Mouse (Mus musculus): ENCODE results near the gene Ccl25. TPM values are rescaled to one million over a fixed set of nuclear protein-coding genes. Genes with fewer than 3 reads are reported as not detected.

Gene Ccl25
- polyA plus RNA-seq, 1 experiment from 2014 or later, result 14.0 TPM

DNA sequence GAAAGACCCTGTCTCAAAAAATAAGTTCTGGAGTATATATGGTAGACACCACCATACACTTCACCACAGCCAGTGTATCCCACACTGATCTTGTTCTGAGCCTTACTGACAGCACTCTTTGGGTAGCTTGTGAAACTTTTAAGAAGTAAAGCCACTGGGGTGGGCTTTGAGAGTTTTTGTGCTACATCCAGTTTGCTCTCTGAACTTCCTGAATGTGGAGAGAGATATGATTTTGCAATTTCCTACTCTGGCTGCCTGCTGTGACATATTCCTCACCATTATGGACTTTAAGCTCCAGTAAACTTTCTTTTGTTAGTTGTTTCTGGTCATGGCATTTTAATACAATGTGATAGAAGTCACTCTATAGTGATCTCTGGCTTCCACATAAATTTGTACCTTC, 12.9 kb upstream of the Ccl25 start:
- H3K36me3 ChIP-seq (replicated peaks; ENCODE audit: control insufficient read depth, insufficient read depth, low read depth, low read length), result peaks cover 9% of the 10 kb centered on the region

DNA sequence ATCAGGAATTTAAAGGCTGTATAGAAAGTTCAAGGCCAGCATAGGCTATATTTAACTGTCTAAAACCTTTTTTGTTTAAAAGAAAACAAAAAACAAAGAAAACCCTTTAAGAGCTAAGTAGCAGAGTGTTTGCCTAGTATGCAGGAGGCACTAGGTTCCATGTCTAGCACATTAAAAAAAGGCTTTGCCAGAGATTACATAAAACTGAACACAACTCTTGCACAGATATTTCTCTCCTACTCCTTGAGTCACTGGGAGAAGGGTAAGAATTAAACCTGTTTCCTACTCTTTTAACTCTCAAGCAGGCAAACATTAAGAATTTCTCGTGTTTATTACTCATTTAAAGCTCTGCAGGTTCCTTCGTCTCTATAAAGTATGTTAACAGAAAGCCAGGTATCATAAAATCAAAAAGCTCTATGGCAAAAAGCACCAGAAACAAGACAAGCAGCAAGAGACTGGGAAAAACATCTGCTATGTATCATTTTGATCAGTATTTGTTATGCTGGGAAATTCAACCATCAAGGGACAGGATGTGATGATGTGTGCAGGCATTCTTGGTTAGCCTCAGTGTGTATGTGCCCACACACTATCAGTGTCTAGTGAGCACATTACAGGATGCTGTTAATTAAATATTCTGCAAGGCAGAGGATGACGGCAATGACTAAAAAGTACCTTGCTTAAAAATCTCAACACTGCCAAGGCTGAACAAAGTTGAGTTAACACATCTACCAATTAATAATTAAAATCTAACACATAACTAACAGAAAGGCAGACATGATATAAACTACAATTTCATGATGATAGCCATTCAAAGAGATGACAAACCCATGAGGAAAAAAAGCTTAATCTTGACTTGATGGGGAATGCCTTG, 11.5 kb upstream of the Ccl25 start:
- ATAC-seq (replicated peaks; ENCODE audit: insufficient number of reproducible peaks, low FRiP score, low TSS enrichment, low read depth) (no peak), DNase-seq (ENCODE audit: low spot score) (no peak)
- Histone ChIP-seq H3K9me3 (replicated peaks; ENCODE audit: control insufficient read depth, low read length) (no peaks in the 10 kb centered on the region), H3K4me1 (ENCODE audit: control insufficient read depth, insufficient read depth, low read length) (no peaks in the 10 kb centered on the region), H3K4me3 (ENCODE audit: low read depth, low read length) (no peak overlapping the region), H3K36me3 (replicated peaks; ENCODE audit: control insufficient read depth, insufficient read depth, low read depth, low read length) (peaks cover 9% of the 10 kb centered on the region), H3K4me2 (ENCODE audit: low read depth, low read length) (no peak overlapping the region), H3K9ac (replicated peaks; ENCODE audit: low read length) (no peak overlapping the region), H3K27ac (replicated peaks; ENCODE audit: low read depth, low read length) (no peak overlapping the region), H3K27me3 (ENCODE audit: control insufficient read depth, insufficient read depth, low read length) (no peaks in the 10 kb centered on the region)
- WGBS, result 77% methylated on average over 3 of the region's 3 CpGs

More for the DNA sequence above, 12.9 kb upstream of the Ccl25 start:
- no peak for DNase-seq (ENCODE audit: low spot score)
- Histone ChIP-seq H3K4me1 (ENCODE audit: control insufficient read depth, insufficient read depth, low read length) (no peaks in the 10 kb centered on the region), H3K27me3 (ENCODE audit: control insufficient read depth, insufficient read depth, low read length) (no peaks in the 10 kb centered on the region), H3K27ac (replicated peaks; ENCODE audit: low read depth, low read length) (no peak overlapping the region), H3K9ac (replicated peaks; ENCODE audit: low read length) (no peak overlapping the region), H3K9me3 (replicated peaks; ENCODE audit: control insufficient read depth, low read length) (no peaks in the 10 kb centered on the region), H3K4me2 (ENCODE audit: low read depth, low read length) (no peak overlapping the region), H3K4me3 (ENCODE audit: low read depth, low read length) (no peak overlapping the region)
- no peak for ATAC-seq (replicated peaks; ENCODE audit: insufficient number of reproducible peaks, low FRiP score, low TSS enrichment, low read depth)

DNA sequence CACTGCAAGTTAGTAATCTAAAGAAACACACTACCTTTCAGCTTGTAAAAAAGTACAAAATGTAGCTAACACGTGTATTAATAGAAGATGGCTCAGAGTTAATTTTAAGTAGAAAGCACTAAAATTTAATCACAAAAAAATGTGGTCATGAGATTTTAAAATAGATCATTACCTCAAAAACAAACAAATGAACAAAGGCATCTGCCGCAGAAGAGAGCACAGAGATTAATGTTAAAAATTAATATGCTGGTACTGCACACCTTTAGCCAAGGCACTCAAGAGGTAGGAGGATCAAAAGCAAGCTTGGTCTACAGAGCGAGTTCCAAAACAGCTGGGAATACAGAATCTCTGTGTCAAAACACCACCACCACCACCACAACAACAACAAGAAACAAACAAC, 10.2 kb upstream of the Ccl25 start:
- no peak overlapping the region for H3K9ac ChIP-seq (replicated peaks; ENCODE audit: low read length)
- no peak for ATAC-seq (replicated peaks; ENCODE audit: insufficient number of reproducible peaks, low FRiP score, low TSS enrichment, low read depth)
- no peaks in the 10 kb centered on the region for H3K27me3 ChIP-seq (ENCODE audit: control insufficient read depth, insufficient read depth, low read length)
- peaks cover 9% of the 10 kb centered on the region for H3K36me3 ChIP-seq (replicated peaks; ENCODE audit: control insufficient read depth, insufficient read depth, low read depth, low read length)
- DNase-seq (ENCODE audit: low spot score), result no peak
- no peak overlapping the region for H3K4me2 ChIP-seq (ENCODE audit: low read depth, low read length)
- WGBS, result 88% methylated on average over 3 of the region's 3 CpGs
- H3K4me1 ChIP-seq (ENCODE audit: control insufficient read depth, insufficient read depth, low read length), result no peaks in the 10 kb centered on the region
- H3K4me3 ChIP-seq (ENCODE audit: low read depth, low read length), result no peak overlapping the region
- H3K9me3 ChIP-seq (replicated peaks; ENCODE audit: control insufficient read depth, low read length), result no peaks in the 10 kb centered on the region
- no peak overlapping the region for H3K27ac ChIP-seq (replicated peaks; ENCODE audit: low read depth, low read length)

DNA sequence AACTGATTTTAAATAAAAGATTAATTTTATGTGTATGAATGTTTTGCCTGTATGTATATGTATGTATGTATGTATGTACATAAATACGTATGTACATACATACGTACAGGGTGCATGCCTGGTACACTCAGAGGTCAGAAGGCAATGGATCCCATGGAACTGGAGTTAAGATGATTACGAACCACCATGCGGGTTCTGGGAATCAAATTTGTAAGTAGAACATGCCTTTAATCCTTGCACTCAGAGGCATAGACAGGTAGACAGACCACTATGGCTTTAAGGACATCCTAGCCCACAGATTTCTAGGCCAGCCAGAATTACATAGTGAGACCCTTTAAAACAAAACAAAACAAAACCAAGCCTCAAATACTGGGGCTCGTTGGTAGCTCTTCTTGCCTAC, 6.9 kb upstream of the Ccl25 start:
- Histone ChIP-seq H3K36me3 (replicated peaks; ENCODE audit: control insufficient read depth, insufficient read depth, low read depth, low read length) (no peaks in the 10 kb centered on the region; the same call in 1 of the 2 replicates), H3K27ac (replicated peaks; ENCODE audit: low read depth, low read length) (no peak overlapping the region), H3K4me1 (ENCODE audit: control insufficient read depth, insufficient read depth, low read length) (no peaks in the 10 kb centered on the region), H3K27me3 (ENCODE audit: control insufficient read depth, insufficient read depth, low read length) (no peaks in the 10 kb centered on the region), H3K4me3 (ENCODE audit: low read depth, low read length) (no peak overlapping the region), H3K9ac (replicated peaks; ENCODE audit: low read length) (no peak overlapping the region), H3K9me3 (replicated peaks; ENCODE audit: control insufficient read depth, low read length) (no peaks in the 10 kb centered on the region), H3K4me2 (ENCODE audit: low read depth, low read length) (no peak overlapping the region)
- WGBS, result 88% methylated on average over 5 of the region's 5 CpGs
- ATAC-seq (replicated peaks; ENCODE audit: insufficient number of reproducible peaks, low FRiP score, low TSS enrichment, low read depth), result no peak
- DNase-seq (ENCODE audit: low spot score), result no peak

DNA sequence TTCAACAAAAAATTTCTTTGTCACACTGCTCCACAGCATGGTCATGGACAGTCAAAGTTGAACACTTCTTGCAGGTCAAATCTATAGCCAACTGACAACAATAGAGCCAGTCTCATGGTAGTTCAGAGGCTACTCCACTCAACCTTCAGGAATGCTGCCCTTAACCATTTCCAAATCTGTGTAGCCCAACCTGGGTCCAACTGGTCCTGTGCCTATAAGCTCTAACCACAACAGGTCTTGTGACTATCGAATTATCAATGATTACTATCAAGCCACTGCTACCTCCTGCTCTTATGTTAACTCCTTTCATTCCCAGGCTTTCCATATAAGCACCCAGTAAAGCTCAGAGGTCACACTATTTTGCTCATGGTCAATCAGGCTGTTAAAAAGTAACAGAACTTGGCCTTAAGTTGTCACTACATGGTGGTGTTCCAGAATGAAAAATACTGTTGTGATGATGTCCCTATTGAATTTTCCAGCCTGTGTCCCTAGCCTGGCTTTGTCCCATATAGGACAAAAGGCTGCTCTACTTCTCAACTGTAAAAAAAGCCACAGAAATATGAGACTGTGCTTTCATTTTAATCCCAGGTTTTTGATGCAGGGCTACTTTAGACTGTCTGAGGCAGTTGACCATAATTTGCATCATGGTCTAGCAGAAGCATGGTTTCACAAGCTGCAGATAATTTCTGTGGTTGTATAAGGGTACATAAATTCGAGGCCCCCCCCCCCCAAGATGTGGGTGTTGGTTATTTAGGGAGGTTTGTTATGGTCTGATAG, 6.0 kb upstream of the Ccl25 start:
- DNase-seq (ENCODE audit: low spot score) (no peak), ATAC-seq (replicated peaks; ENCODE audit: insufficient number of reproducible peaks, low FRiP score, low TSS enrichment, low read depth) (no peak)
- 75% methylated on average over 2 of the region's 2 CpGs for WGBS
- H3K27ac ChIP-seq (replicated peaks; ENCODE audit: low read depth, low read length), result no peak overlapping the region
- no peak overlapping the region for H3K4me3 ChIP-seq (ENCODE audit: low read depth, low read length)
- no peaks in the 10 kb centered on the region for H3K9me3 ChIP-seq (replicated peaks; ENCODE audit: control insufficient read depth, low read length)
- H3K27me3 ChIP-seq (ENCODE audit: control insufficient read depth, insufficient read depth, low read length), result no peaks in the 10 kb centered on the region
- H3K9ac ChIP-seq (replicated peaks; ENCODE audit: low read length), result no peak overlapping the region
- no peaks in the 10 kb centered on the region; the same call in 1 of the 2 replicates for H3K36me3 ChIP-seq (replicated peaks; ENCODE audit: control insufficient read depth, insufficient read depth, low read depth, low read length)
- H3K4me1 ChIP-seq (ENCODE audit: control insufficient read depth, insufficient read depth, low read length), result no peaks in the 10 kb centered on the region
- no peak overlapping the region for H3K4me2 ChIP-seq (ENCODE audit: low read depth, low read length)

DNA sequence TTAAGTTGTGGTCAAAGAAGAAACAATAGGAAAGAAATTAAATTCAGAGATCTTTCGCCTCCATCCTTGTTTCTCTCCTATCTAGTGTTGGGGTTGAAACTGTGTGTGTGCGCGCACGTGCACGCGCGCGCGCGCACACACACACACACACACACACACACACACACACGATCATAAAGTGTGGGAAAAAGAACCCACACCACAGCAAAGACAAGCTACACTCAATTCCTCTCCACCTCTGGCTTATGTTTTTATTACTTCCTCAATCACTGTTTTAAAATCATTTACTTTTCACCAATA, 5.5 kb upstream of the Ccl25 start:
- no peak overlapping the region for H3K4me2 ChIP-seq (ENCODE audit: low read depth, low read length)
- H3K4me1 ChIP-seq (ENCODE audit: control insufficient read depth, insufficient read depth, low read length), result no peaks in the 10 kb centered on the region
- H3K27me3 ChIP-seq (ENCODE audit: control insufficient read depth, insufficient read depth, low read length), result no peaks in the 10 kb centered on the region
- ATAC-seq (replicated peaks; ENCODE audit: insufficient number of reproducible peaks, low FRiP score, low TSS enrichment, low read depth) (no peak), DNase-seq (ENCODE audit: low spot score) (no peak)
- no peaks in the 10 kb centered on the region for H3K9me3 ChIP-seq (replicated peaks; ENCODE audit: control insufficient read depth, low read length)
- H3K4me3 ChIP-seq (ENCODE audit: low read depth, low read length), result no peak overlapping the region
- no peak overlapping the region for H3K9ac ChIP-seq (replicated peaks; ENCODE audit: low read length)
- no peak overlapping the region for H3K27ac ChIP-seq (replicated peaks; ENCODE audit: low read depth, low read length)
- 97% methylated on average over 11 of the region's 11 CpGs for WGBS
- H3K36me3 ChIP-seq (replicated peaks; ENCODE audit: control insufficient read depth, insufficient read depth, low read depth, low read length), result no peaks in the 10 kb centered on the region; the same call in 1 of the 2 replicates

DNA sequence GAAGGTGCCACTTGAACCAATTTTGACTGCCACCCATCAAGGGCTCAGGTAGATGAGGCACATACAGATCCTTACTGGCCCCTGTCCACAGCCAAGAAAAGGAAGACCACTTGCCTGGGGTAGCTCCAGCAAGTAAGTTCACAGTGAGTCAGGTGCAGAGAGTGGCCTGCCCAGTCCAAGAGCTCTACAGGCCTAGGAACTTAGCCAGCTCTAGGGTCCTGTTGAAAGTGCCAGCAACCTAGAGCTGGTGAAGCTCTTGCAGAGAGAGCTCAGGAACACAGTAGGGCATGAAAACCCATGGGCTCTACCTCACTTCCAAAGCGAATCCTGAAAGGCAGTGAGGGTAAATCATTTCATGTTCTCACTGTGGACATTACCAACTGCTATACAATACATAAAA, 4.6 kb upstream of the Ccl25 start:
- Histone ChIP-seq H3K36me3 (replicated peaks; ENCODE audit: control insufficient read depth, insufficient read depth, low read depth, low read length) (no peaks in the 10 kb centered on the region; the same call in 1 of the 2 replicates), H3K4me2 (ENCODE audit: low read depth, low read length) (no peak overlapping the region), H3K27me3 (ENCODE audit: control insufficient read depth, insufficient read depth, low read length) (no peaks in the 10 kb centered on the region), H3K9me3 (replicated peaks; ENCODE audit: control insufficient read depth, low read length) (no peaks in the 10 kb centered on the region), H3K9ac (replicated peaks; ENCODE audit: low read length) (no peak overlapping the region), H3K4me3 (ENCODE audit: low read depth, low read length) (no peak overlapping the region), H3K4me1 (ENCODE audit: control insufficient read depth, insufficient read depth, low read length) (no peaks in the 10 kb centered on the region), H3K27ac (replicated peaks; ENCODE audit: low read depth, low read length) (no peak overlapping the region)
- no peak for ATAC-seq (replicated peaks; ENCODE audit: insufficient number of reproducible peaks, low FRiP score, low TSS enrichment, low read depth)
- DNase-seq (ENCODE audit: low spot score), result no peak
- 100% methylated on average over 1 of the region's 1 CpGs for WGBS

DNA sequence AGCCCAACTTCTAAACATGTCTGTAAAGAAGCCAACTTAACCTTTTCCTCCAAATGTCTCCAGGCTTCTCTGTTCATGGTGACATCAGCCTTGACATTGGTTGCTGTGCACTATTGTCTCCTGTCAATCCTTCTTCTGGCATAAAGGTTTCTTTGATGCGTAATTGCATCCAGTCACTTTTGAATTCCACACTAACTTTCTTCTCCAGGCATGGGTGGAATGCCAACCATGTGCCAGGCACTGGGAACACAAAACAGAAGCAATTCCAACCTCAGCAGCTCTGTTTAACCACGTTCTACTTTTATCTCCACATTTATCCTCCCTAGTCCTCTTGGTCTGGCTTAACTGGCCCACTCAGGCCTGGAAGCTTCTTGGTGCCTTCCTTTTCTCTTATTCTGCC, 4.0 kb upstream of the Ccl25 start:
- DNase-seq (ENCODE audit: low spot score), result no peak
- WGBS, result 83% methylated on average over 2 of the region's 2 CpGs
- H3K36me3 ChIP-seq (replicated peaks; ENCODE audit: control insufficient read depth, insufficient read depth, low read depth, low read length), result no peaks in the 10 kb centered on the region; the same call in 1 of the 2 replicates

More for the DNA sequence above, 4.0 kb upstream of the Ccl25 start:
- no peak overlapping the region for H3K4me3 ChIP-seq (ENCODE audit: low read depth, low read length)
- no peaks in the 10 kb centered on the region for H3K27me3 ChIP-seq (ENCODE audit: control insufficient read depth, insufficient read depth, low read length)
- H3K9ac ChIP-seq (replicated peaks; ENCODE audit: low read length), result no peak overlapping the region
- no peak for ATAC-seq (replicated peaks; ENCODE audit: insufficient number of reproducible peaks, low FRiP score, low TSS enrichment, low read depth)
- H3K4me2 ChIP-seq (ENCODE audit: low read depth, low read length), result no peak overlapping the region
- H3K27ac ChIP-seq (replicated peaks; ENCODE audit: low read depth, low read length), result no peak overlapping the region
- H3K4me1 ChIP-seq (ENCODE audit: control insufficient read depth, insufficient read depth, low read length), result no peaks in the 10 kb centered on the region
- H3K9me3 ChIP-seq (replicated peaks; ENCODE audit: control insufficient read depth, low read length), result no peaks in the 10 kb centered on the region
